Mouse (Mus musculus) lung, adult 2 months (tissue): ENCODE data around the gene Cnga3.

ENCODE experiments used
- CTCF ChIP-seq: fragments of 200-500 bp; IDR thresholded peaks from 2 replicates; pipeline ENCODE4 v1.5.1; 2011; ENCODE audit warnings: mild to moderate bottlenecking, low read length, control low read depth; ENCODE audit not compliant: insufficient read depth
- POLR2A ChIP-seq: fragments of 200-500 bp; IDR thresholded peaks from 2 replicates; pipeline ENCODE4 v1.6.1; 2011; ENCODE audit warnings: low read depth, mild to moderate bottlenecking, control low read depth, low read length, borderline replicate concordance; ENCODE audit errors: extremely low read depth

DNA sequence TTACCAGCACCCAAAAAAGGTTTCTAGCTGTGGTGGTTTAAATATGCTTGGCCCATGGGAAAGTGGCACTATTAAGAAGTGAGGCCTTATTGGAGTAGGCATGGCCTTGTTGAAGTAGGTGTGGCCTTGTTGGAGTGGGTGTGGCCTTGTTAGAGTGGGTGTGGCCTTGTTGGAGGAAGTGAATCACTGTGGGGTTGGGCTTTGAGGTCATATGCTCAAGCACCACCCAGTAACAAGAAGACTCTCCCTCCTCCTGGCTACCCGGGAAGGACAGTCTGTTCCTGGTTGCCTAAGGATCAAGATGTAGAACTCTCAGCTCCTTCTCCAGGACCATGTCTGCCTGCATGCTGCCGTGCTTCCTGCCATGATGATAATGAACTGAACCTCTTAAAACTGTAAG, 32.2 kb downstream of the Cnga3 start:
- TF ChIP-seq CTCF = no peak
- TF ChIP-seq POLR2A = no peak
